Mouse (Mus musculus) G1E-ER4 (cell line): Measurements from ENCODE around the gene Ncapd2. TPM values are rescaled to one million over a fixed set of nuclear protein-coding genes. Genes with fewer than 3 reads are reported as not detected.

ENCODE experiments used
- GATA1 ChIP-seq: IDR thresholded peaks from one replicate; pipeline ENCODE4 v1.8.0; 2012; ENCODE audit warnings: low read length, inconsistent platforms
- polyA plus RNA-seq: library from polyadenylated mRNA; stranded (reverse); fragments of >175 nt; gene quantifications from 2 replicates; pipeline ENCODE4 v1.2.3, GENCODE M21; 2012

Ncapd2 gene
- polyA plus RNA-seq = 265 and 289 TPM in 2 replicates

- no peak for TF ChIP-seq GATA1
Observed at GRCm38 (mm10) chr6:125191332-125192015, at the start of gene Ncapd2, which contains the start of gene Mrpl51. TSS of gene Ncapd2 (minus strand) at chr6:125191701. TSS of gene Mrpl51 (plus strand) at chr6:125191801.

DNA sequence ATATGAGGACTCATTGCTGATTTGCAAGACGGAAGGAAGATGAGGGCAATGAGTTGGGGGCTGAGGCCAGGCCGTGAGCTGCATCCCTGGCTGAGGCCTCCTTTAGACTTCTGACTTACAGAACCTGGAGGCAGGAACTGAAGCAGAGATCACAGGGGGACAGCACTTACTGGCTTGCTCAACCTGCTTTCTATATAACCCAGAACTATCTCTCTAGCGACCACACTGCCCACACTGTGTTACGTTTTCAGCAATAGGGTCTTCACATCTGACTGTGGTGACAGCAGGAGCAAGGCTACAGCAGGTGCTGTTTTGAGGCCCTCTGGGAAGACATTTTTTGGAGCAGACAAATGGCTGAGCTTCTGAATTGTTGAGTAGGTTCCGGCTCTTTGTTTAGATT, 49.1 kb upstream of the Ncapd2 start:
- no peak for TF ChIP-seq GATA1

- no peak for TF ChIP-seq GATA1
Observed at GRCm38 (mm10) chr6:125239547-125239946, 48.0 kb upstream of the Ncapd2 start.

DNA sequence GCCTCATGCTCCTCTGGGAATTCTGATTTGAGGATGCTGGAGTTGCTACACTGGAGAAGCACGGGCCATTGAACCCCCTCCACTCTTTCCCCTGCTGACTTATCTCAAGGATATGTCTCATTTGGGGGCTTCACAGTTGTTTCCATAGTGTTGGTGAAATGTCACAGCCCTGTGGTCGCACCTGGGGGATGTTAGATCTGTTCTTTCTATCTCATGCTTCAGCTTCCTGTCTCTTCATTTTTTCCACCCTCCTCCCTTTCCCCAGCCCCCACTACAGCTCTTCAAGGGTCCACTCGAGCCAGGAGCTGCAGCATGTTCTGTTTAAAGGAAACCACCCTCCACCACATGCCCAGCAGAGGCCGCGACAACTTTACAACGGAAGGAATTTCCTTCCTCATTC, 46.9 kb upstream of the Ncapd2 start:
- TF ChIP-seq GATA1 = no peak

GRCm38 (mm10) chr6:125237421-125237820, 45.9 kb upstream of the Ncapd2 start:
- no peak for TF ChIP-seq GATA1

DNA sequence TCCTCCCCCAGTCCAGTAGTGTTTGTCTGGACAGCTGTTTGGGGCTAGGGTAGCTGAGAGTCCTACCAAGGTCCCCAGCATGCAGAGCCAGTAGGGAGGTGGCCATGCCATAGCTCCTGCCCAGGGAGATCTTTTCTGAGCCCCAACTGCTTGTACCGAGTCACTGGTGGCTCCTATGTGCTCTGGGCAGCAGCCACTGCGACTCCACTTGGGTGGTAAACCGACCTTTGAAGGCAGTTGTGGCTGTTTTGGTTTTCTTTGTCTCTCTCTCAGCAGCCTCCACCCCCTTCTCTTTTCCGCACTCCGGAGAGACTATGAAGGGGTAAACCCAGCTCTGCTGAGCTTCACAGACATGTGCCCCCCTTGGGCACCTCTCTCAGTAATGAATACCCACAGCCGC, 45.3 kb upstream of the Ncapd2 start, which contains the start of gene Cd27:
Gene Cd27, minus strand, starts transcription at position 229 of the 400 bp plus-strand sequence.
- no peak for TF ChIP-seq GATA1

DNA sequence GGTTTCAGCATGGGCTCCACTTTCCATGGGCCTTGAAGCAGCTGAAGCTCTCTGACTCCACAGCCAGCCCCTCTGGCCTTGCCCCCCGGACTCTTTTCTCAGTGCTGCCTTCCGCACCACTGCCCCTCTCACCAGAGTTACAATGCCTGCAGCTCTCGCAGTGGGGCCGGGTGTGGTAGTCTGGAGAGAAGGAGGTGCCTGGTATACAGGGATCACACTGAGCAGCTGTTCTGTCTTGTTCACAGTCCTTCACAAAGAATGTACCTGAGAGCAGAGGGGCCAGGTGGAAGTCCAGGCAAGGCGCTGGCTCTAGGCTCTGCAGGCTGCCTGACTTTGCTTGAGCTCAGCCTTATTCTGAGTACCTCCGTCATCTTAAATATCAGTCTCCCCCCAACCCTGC, 44.8 kb upstream of the Ncapd2 start:
- TF ChIP-seq GATA1 = no peak

DNA sequence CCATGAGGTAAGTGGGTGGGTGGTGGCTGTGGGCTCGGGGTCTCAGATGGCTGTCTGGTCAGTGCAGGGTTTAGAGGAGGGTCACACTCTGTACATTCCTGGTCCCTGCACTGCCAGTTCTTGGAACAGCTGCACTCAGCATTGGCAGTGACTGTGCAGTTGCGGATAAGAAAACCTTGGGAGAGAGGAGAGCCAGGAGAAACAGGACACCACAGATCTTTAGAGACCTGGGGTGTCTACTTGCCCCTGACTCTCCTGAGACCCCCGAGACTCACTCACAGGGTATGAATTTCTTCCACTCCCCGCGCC, 43.0 kb upstream of the Ncapd2 start:
- TF ChIP-seq GATA1 = no peak

DNA sequence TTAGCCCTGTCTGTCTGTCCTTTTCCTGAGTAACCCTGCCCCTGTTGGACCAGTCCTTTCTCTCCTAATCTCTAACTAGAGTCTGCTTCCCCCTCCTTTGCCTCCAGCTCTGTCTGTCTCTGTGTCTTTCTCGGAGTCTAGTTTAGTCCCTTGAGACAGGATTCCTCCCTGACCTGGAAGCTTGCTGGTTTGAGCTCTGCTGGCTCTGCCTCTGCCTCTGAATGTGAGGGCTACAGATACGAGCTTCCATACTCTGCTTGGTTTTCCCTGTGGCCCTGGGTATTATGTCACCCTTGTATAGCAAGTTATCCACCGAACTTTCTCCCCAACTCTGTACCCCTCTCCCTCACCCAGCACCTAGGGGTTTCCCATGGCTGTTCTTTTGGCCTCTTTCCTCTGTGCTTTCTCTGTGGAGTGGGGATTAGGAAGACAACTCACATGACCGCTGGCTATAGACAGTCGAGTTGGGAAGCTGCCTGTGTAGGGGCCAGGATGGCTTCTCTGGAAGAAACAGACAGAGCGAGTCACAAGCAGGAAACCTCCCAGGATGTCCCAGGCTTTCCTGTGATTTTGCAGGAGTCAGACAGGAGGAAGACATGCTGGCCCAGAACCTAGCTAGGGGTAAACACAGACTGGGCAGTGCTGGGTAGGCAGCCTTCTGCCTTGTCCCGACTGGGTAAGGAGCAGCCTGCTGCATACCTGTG, 42.5 kb upstream of the Ncapd2 start:
- no peak for TF ChIP-seq GATA1

DNA sequence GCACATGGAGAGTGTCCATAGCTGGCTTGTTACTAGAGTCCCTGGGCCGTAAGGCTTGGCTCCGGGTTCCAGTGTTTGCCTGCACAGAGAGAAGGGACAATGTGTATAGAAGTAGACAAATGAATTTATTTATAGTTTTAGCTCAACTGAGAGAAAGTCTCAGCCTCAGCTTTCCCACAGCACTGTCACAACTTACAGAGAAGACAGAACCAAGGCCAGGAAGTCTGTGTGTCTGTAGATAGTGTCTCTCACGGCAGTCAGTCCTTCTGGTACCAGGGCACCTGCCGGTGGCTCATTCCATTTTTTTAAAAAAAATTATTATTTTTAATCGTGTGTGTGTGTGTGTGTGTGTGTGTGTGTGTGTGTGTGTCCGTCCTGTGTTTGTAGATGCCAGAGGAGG, 41.0 kb upstream of the Ncapd2 start:
- no peak for TF ChIP-seq GATA1

GRCm38 (mm10) chr6:125232045-125232437, 40.5 kb upstream of the Ncapd2 start:
- no peak for TF ChIP-seq GATA1

DNA sequence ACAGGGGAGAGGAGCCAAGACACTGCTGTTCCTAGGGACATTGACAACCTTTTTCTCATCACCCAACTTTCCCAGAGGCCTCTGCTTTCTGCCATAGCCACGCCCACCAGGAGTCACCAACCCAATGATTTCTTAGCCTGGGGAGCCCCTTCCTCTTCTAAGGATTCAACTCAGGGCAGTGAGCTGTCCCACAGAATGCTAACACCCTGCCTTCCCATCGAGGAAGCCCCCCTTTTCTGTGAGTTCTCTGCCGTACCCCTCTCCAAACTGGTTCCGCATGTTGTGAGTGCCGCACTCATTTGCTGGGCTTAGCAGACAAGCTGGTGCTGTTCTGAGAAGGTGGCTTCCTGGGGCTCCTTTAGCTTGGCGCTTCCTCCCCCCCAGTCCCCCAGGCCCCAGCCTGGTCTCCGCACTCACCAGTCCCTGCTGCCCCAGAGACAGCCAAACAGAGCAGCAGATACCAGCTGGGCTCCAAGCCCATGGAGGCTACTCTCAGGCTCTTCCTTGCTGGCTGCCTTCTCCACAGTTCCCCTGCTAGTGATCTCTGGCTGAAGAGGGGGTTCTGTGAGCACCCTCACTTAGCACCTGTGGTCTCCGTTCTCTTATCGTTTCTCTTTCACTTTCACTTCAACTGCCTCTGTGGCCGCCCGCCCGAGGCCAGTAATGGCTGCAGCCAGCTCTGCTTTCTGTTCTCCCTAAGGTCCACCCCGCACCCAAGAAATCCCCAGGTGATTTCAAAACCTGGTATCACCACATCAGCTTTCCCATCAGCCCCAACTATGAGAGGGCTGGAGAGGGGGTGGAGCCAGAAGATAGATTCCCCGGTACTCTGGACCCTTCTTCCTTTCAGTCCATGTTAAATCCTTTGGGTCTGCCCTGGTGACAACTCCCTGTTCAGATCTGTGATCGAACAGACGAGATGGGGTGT, 39.9 kb upstream of the Ncapd2 start, which contains the start of gene Tapbpl:
Gene Tapbpl, minus strand, starts transcription at position 744 of the 928 bp plus-strand sequence.
- TF ChIP-seq GATA1 = no peak

GRCm38 (mm10) chr6:125230571-125230970, 39.1 kb upstream of the Ncapd2 start:
- TF ChIP-seq GATA1 = no peak

- TF ChIP-seq GATA1 = no peak
Observed at GRCm38 (mm10) chr6:125225518-125226115, 34.1 kb upstream of the Ncapd2 start.

- no peak for TF ChIP-seq GATA1
Observed at GRCm38 (mm10) chr6:125222577-125222976, 31.1 kb upstream of the Ncapd2 start.

- TF ChIP-seq GATA1 = no peak
Observed at GRCm38 (mm10) chr6:125222146-125222545, 30.6 kb upstream of the Ncapd2 start.
